Mouse (Mus musculus): ENCODE data around the gene Fbxl5. TPM values are rescaled to one million over a fixed set of nuclear protein-coding genes. Genes with fewer than 3 reads are reported as not detected.

The Fbxl5 gene
- polyA plus RNA-seq, 1 experiment from 2014 or later: 63.0 TPM

DNA sequence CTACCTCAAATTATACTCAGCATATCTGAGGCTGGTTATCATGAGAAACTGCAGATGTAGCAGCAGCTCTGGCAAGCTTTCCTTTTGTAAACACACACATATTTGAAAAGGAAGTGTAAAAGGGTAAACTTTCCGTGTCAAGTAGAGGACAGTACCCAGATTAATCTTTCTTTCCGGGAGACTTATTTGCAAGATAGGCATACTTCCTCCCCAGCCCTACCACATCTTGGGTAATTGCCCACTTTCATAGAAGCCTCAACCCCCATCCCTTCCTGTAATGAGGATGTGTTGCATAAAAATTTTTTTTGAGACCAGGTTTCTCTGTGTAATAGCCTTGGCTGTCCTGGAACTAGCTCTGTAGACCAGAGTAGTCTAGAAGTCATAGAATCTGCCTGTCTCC lies 34.3 kb upstream of the Fbxl5 start:
- Histone ChIP-seq H3K9ac (ENCODE audit: low read length) (no peak overlapping the region), H3K27ac (replicated peaks; ENCODE audit: low read depth, low read length) (no peak overlapping the region), H3K4me2 (ENCODE audit: low read depth, severe bottlenecking) (no peak overlapping the region), H3K4me1 (ENCODE audit: control insufficient read depth, insufficient read depth, low read length) (no peaks in the 10 kb centered on the region), H3K36me3 (ENCODE audit: control insufficient read depth, insufficient read depth, low read length) (no peaks in the 10 kb centered on the region), H3K4me3 (ENCODE audit: low read depth, low read length) (no peak overlapping the region), H3K27me3 (ENCODE audit: control insufficient read depth, insufficient read depth, low read length) (no peaks in the 10 kb centered on the region), H3K9me3 (ENCODE audit: control insufficient read depth, low read length) (no peaks in the 10 kb centered on the region)
- no peak for DNase-seq (ENCODE audit: low spot score)
- ATAC-seq (ENCODE audit: insufficient number of reproducible peaks, low FRiP score, low TSS enrichment, low read depth): no peak
- 82% methylated on average over 2 of the region's 2 CpGs for WGBS

GRCm38 (mm10) chr5:43853868-43854488 lies 32.5 kb upstream of the Fbxl5 start:
- DNase-seq (ENCODE audit: low spot score) (no peak), ATAC-seq (ENCODE audit: insufficient number of reproducible peaks, low FRiP score, low TSS enrichment, low read depth) (no peak)
- Histone ChIP-seq H3K4me2 (ENCODE audit: low read depth, severe bottlenecking) (no peak overlapping the region), H3K9me3 (ENCODE audit: control insufficient read depth, low read length) (no peaks in the 10 kb centered on the region), H3K27ac (replicated peaks; ENCODE audit: low read depth, low read length) (no peak overlapping the region), H3K9ac (ENCODE audit: low read length) (no peak overlapping the region), H3K27me3 (ENCODE audit: control insufficient read depth, insufficient read depth, low read length) (no peaks in the 10 kb centered on the region), H3K36me3 (ENCODE audit: control insufficient read depth, insufficient read depth, low read length) (no peaks in the 10 kb centered on the region), H3K4me1 (ENCODE audit: control insufficient read depth, insufficient read depth, low read length) (no peaks in the 10 kb centered on the region), H3K4me3 (ENCODE audit: low read depth, low read length) (no peak overlapping the region)
- WGBS: 87% methylated on average over 7 of the region's 7 CpGs

- WGBS: 77% methylated on average over 11 of the region's 11 CpGs
- Histone ChIP-seq H3K36me3 (ENCODE audit: control insufficient read depth, insufficient read depth, low read length) (no peaks in the 10 kb centered on the region), H3K27me3 (ENCODE audit: control insufficient read depth, insufficient read depth, low read length) (no peaks in the 10 kb centered on the region), H3K9me3 (ENCODE audit: control insufficient read depth, low read length) (no peaks in the 10 kb centered on the region), H3K9ac (ENCODE audit: low read length) (no peak overlapping the region), H3K4me3 (ENCODE audit: low read depth, low read length) (no peak overlapping the region), H3K4me2 (ENCODE audit: low read depth, severe bottlenecking) (no peak overlapping the region), H3K4me1 (ENCODE audit: control insufficient read depth, insufficient read depth, low read length) (no peaks in the 10 kb centered on the region), H3K27ac (replicated peaks; ENCODE audit: low read depth, low read length) (no peak overlapping the region)
- DNase-seq (ENCODE audit: low spot score): no peak
- ATAC-seq (ENCODE audit: insufficient number of reproducible peaks, low FRiP score, low TSS enrichment, low read depth): no peak
Measured at GRCm38 (mm10) chr5:43853096-43853867, 31.8 kb upstream of the Fbxl5 start.

GRCm38 (mm10) chr5:43848275-43848674 lies 26.8 kb upstream of the Fbxl5 start:
- no peaks in the 10 kb centered on the region for H3K27me3 ChIP-seq (ENCODE audit: control insufficient read depth, insufficient read depth, low read length)
- no peak for DNase-seq (ENCODE audit: low spot score)
- 87% methylated on average over 3 of the region's 3 CpGs for WGBS
- H3K4me2 ChIP-seq (ENCODE audit: low read depth, severe bottlenecking): no peak overlapping the region
- H3K9me3 ChIP-seq (ENCODE audit: control insufficient read depth, low read length): no peaks in the 10 kb centered on the region; the same call in 1 of the 2 replicates
- H3K4me3 ChIP-seq (ENCODE audit: low read depth, low read length): no peak overlapping the region
- H3K9ac ChIP-seq (ENCODE audit: low read length): no peak overlapping the region
- no peaks in the 10 kb centered on the region for H3K4me1 ChIP-seq (ENCODE audit: control insufficient read depth, insufficient read depth, low read length)
- no peak overlapping the region for H3K27ac ChIP-seq (replicated peaks; ENCODE audit: low read depth, low read length)
- ATAC-seq (ENCODE audit: insufficient number of reproducible peaks, low FRiP score, low TSS enrichment, low read depth): no peak
- no peaks in the 10 kb centered on the region for H3K36me3 ChIP-seq (ENCODE audit: control insufficient read depth, insufficient read depth, low read length)

GRCm38 (mm10) chr5:43847555-43847954 lies 26.1 kb upstream of the Fbxl5 start:
- DNase-seq (ENCODE audit: low spot score): no peak

DNA sequence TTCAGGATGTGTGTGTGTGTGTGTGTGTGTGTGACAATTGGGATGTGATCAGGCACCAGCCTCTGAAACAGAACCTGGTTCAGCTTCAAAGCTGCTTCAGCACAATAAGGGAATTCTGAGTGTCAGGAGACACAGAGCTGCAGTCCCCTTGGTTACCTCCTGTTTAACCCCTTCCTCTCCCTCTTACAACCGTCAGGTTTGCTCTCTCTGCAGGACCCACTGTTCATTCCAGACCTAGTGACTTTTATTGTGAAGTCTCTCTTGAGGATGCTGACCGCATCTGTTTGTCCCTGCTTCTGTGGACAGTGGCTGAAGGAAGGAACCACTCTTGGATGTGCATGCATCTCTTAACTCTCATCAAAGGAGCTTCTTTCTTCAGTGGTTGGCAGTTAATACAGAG lies 24.8 kb upstream of the Fbxl5 start:
- Histone ChIP-seq H3K27me3 (ENCODE audit: control insufficient read depth, insufficient read depth, low read length) (no peaks in the 10 kb centered on the region), H3K4me3 (ENCODE audit: low read depth, low read length) (no peak overlapping the region), H3K4me2 (ENCODE audit: low read depth, severe bottlenecking) (no peak overlapping the region), H3K9me3 (ENCODE audit: control insufficient read depth, low read length) (no peaks in the 10 kb centered on the region; the same call in 1 of the 2 replicates), H3K4me1 (ENCODE audit: control insufficient read depth, insufficient read depth, low read length) (no peaks in the 10 kb centered on the region), H3K27ac (replicated peaks; ENCODE audit: low read depth, low read length) (no peak overlapping the region), H3K36me3 (ENCODE audit: control insufficient read depth, insufficient read depth, low read length) (no peaks in the 10 kb centered on the region), H3K9ac (ENCODE audit: low read length) (no peak overlapping the region)
- WGBS: 13% methylated on average over 2 of the region's 2 CpGs
- DNase-seq (ENCODE audit: low spot score) (no peak), ATAC-seq (ENCODE audit: insufficient number of reproducible peaks, low FRiP score, low TSS enrichment, low read depth) (no peak)

More at GRCm38 (mm10) chr5:43847555-43847954, 26.1 kb upstream of the Fbxl5 start:
- ATAC-seq (ENCODE audit: insufficient number of reproducible peaks, low FRiP score, low TSS enrichment, low read depth): no peak
- H3K4me2 ChIP-seq (ENCODE audit: low read depth, severe bottlenecking): no peak overlapping the region
- no peaks in the 10 kb centered on the region for H3K4me1 ChIP-seq (ENCODE audit: control insufficient read depth, insufficient read depth, low read length)
- no peaks in the 10 kb centered on the region for H3K36me3 ChIP-seq (ENCODE audit: control insufficient read depth, insufficient read depth, low read length)
- H3K9ac ChIP-seq (ENCODE audit: low read length): no peak overlapping the region
- no peak overlapping the region for H3K27ac ChIP-seq (replicated peaks; ENCODE audit: low read depth, low read length)
- no peaks in the 10 kb centered on the region; the same call in 1 of the 2 replicates for H3K9me3 ChIP-seq (ENCODE audit: control insufficient read depth, low read length)
- H3K4me3 ChIP-seq (ENCODE audit: low read depth, low read length): no peak overlapping the region
- H3K27me3 ChIP-seq (ENCODE audit: control insufficient read depth, insufficient read depth, low read length): no peaks in the 10 kb centered on the region

- WGBS: 69% methylated on average over 1 of the region's 1 CpGs
- ATAC-seq (ENCODE audit: insufficient number of reproducible peaks, low FRiP score, low TSS enrichment, low read depth): no peak
Measured at GRCm38 (mm10) chr5:43845646-43846045, 24.2 kb upstream of the Fbxl5 start.

GRCm38 (mm10) chr5:43845083-43845482 lies 23.6 kb upstream of the Fbxl5 start:
- Histone ChIP-seq H3K36me3 (ENCODE audit: control insufficient read depth, insufficient read depth, low read length) (no peaks in the 10 kb centered on the region), H3K4me1 (ENCODE audit: control insufficient read depth, insufficient read depth, low read length) (no peaks in the 10 kb centered on the region), H3K4me2 (ENCODE audit: low read depth, severe bottlenecking) (no peak overlapping the region), H3K9me3 (ENCODE audit: control insufficient read depth, low read length) (no peaks in the 10 kb centered on the region; the same call in 1 of the 2 replicates), H3K4me3 (ENCODE audit: low read depth, low read length) (no peak overlapping the region), H3K27ac (replicated peaks; ENCODE audit: low read depth, low read length) (no peak overlapping the region), H3K9ac (ENCODE audit: low read length) (no peak overlapping the region), H3K27me3 (ENCODE audit: control insufficient read depth, insufficient read depth, low read length) (no peaks in the 10 kb centered on the region)
- no peak for ATAC-seq (ENCODE audit: insufficient number of reproducible peaks, low FRiP score, low TSS enrichment, low read depth)
- no peak for DNase-seq (ENCODE audit: low spot score)
- 92% methylated on average over 5 of the region's 5 CpGs for WGBS

More at GRCm38 (mm10) chr5:43845646-43846045, 24.2 kb upstream of the Fbxl5 start:
- H3K9me3 ChIP-seq (ENCODE audit: control insufficient read depth, low read length): no peaks in the 10 kb centered on the region; the same call in 1 of the 2 replicates
- DNase-seq (ENCODE audit: low spot score): no peak
- no peak overlapping the region for H3K27ac ChIP-seq (replicated peaks; ENCODE audit: low read depth, low read length)
- no peaks in the 10 kb centered on the region for H3K36me3 ChIP-seq (ENCODE audit: control insufficient read depth, insufficient read depth, low read length)
- H3K4me3 ChIP-seq (ENCODE audit: low read depth, low read length): no peak overlapping the region
- H3K4me1 ChIP-seq (ENCODE audit: control insufficient read depth, insufficient read depth, low read length): no peaks in the 10 kb centered on the region
- no peak overlapping the region for H3K4me2 ChIP-seq (ENCODE audit: low read depth, severe bottlenecking)
- H3K27me3 ChIP-seq (ENCODE audit: control insufficient read depth, insufficient read depth, low read length): no peaks in the 10 kb centered on the region
- no peak overlapping the region for H3K9ac ChIP-seq (ENCODE audit: low read length)

Measured in limb, embryonic 11.5 days (tissue).